Mouse (Mus musculus): ENCODE data around the gene Gm20708. TPM values are rescaled to one million over a fixed set of nuclear protein-coding genes. Genes with fewer than 3 reads are reported as not detected.
A peak's percentile ranks its signal among the peaks of the same experiment; 100 is the strongest.

The Gm20708 gene
- polyA plus RNA-seq, 1 experiment from 2014 or later = 0.53 TPM

DNA sequence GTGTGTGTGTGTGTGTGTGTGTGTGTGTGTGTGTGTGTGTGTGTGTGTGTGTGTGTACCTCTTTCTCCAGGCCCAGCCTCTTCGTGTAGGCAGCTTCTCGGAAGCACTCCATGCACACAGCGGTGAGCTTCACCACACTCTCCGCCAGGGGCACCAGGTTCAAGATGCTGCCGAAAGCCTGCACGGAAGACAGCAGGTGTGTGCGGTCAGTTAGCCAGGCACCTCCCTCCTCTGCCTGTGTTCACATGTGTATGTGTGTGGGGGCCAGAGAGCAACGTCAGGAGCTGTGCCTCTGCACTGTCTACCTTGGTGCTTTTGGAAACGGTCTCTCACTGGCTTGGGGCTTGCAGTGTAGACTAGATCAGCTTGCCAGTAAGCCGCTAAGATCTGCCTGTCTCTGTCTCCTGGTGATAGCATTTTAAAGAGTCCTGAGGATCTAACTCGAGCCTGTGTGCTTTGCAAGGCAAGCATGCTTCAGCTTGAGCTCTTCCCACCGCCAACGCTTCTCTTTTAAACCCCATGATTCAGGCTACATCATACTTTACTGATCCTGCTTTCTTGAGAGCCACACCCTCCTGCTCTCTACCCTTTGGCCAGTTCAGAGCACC, 7.0 kb downstream of the Gm20708 start:
- H3K27me3 ChIP-seq (replicated peaks) = no peaks in the 10 kb centered on the region
- H3K4me1 ChIP-seq = peaks cover 4% of the 10 kb centered on the region; the same call in 1 of the 2 replicates
- peaks cover 68% of the 10 kb centered on the region for H3K36me3 ChIP-seq
- no peaks in the 10 kb centered on the region for H3K9me3 ChIP-seq
- 87% methylated on average over 13 of the region's 13 CpGs for WGBS
- no peak overlapping the region for H3K4me3 ChIP-seq (replicated peaks)
- no peak for ATAC-seq (ENCODE audit: insufficient read depth, low FRiP score, low read depth)
- H3K4me2 ChIP-seq = no peak overlapping the region
- H3K27ac ChIP-seq = 0 out of 2 replicates have a peak overlapping the region, but pooled peaks have one; percentile 7
- no peak overlapping the region for H3K9ac ChIP-seq

DNA sequence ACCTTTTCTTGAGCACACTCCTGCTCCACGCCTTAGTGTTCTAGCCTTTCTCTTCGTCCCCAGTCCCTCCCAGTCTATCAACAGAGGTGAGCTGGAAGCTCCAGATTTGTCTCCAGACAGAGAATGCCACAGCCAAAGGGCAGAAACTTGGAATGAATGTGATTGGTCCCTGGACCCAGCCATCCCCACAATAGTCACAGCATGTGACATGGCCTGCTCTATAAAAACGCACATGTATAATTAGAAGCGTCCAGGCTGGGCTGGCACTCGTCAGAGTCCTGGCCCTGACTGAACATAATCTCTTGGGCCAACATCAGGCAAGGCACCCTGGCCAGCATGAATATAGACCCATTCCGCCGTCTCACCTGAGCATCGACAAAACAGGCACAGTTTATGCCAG, 9.6 kb downstream of the Gm20708 start:
- H3K4me1 ChIP-seq = peaks cover 26% of the 10 kb centered on the region
- H3K27ac ChIP-seq = no peak overlapping the region
- H3K4me3 ChIP-seq (replicated peaks) = no peak overlapping the region
- H3K9ac ChIP-seq = no peak overlapping the region
- no peaks in the 10 kb centered on the region for H3K27me3 ChIP-seq (replicated peaks)
- H3K36me3 ChIP-seq = peaks cover 62% of the 10 kb centered on the region
- H3K9me3 ChIP-seq = no peaks in the 10 kb centered on the region
- no peak for ATAC-seq (ENCODE audit: insufficient read depth, low FRiP score, low read depth)
- H3K4me2 ChIP-seq = no peak overlapping the region
- WGBS = 80% methylated on average over 8 of the region's 8 CpGs

DNA sequence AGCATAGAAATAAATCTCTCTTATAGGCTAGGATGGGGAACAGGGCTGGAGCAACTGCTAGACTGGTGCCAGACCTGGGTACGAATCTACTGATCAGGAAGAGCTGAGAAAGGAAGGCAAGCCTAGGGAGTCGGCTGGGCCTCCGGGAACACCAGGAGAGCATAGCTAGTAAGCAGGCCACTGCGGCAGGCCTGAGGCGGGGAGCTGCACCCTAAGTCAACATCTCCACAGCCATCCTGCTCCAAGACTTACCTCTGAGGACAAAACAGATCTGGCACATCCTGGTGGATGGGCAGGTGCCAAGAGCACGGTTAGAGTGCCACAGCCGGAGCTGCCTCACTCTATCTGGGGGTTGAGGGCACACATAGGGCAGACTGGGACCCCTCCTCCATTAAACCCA, 10.7 kb downstream of the Gm20708 start:
- peaks cover 54% of the 10 kb centered on the region for H3K36me3 ChIP-seq
- no peak for ATAC-seq (ENCODE audit: insufficient read depth, low FRiP score, low read depth)

DNA sequence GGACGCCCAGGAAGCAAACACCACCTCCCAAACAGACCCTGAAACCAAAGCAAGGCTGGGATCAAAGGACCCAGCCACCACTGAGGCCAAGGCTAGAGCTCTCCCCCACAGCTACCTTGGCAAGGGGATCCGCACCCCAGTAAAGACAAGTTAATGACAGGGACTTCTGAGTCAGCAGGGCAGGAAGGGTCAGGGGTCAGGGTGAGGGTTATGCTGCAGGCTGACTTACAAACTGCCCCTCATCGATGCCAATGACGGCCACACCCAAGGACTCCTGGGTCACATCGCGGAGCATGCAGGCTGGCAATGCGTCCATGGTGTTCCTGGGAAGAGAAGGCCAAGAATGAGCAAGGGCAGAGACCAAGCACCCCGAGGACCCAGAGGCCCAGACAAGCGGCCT, 12.4 kb downstream of the Gm20708 start:
- no peak overlapping the region; the same call in 1 of the 2 replicates for H3K27ac ChIP-seq

More for the DNA sequence above, 10.7 kb downstream of the Gm20708 start:
- no peaks in the 10 kb centered on the region for H3K27me3 ChIP-seq (replicated peaks)
- no peak overlapping the region for H3K4me3 ChIP-seq (replicated peaks)
- H3K27ac ChIP-seq = no peak overlapping the region
- peaks cover 36% of the 10 kb centered on the region for H3K4me1 ChIP-seq
- no peaks in the 10 kb centered on the region for H3K9me3 ChIP-seq
- H3K4me2 ChIP-seq = no peak overlapping the region
- WGBS = 87% methylated on average over 7 of the region's 7 CpGs
- no peak overlapping the region for H3K9ac ChIP-seq

DNA sequence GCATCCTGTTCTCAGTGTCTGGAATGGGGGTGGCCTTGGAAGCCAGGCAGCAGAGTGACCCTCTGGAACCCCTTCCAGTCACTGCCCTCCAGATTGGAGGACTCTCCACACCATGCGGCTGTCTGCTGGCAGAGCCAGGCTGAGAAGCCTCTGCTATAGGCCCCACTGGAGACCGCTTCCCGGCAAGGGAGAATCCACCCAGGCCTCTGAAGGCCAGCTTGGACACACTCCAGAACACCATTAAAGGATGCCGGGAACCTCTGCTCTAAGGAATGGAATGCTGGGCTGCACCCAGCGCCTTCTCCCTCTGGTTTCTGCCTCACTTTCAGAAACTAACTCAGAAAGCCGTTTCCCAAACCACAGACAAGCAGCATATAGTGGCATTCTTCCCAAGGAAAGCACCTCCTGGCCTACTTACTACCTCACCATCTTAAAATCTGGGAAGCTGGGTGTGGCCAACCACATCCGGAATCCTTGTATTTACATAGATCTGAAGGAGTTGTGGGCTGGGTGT, 13.3 kb downstream of the Gm20708 start:
- H3K27me3 ChIP-seq (replicated peaks) = no peaks in the 10 kb centered on the region
- H3K4me2 ChIP-seq = peak overlapping the region; percentile 5
- H3K27ac ChIP-seq = peak overlapping the region; percentile 46
- H3K4me3 ChIP-seq (replicated peaks) = 0 out of 2 replicates have a peak overlapping the region, but pooled peaks have one; percentile 1
- no peaks in the 10 kb centered on the region for H3K9me3 ChIP-seq
- peaks cover 59% of the 10 kb centered on the region for H3K4me1 ChIP-seq
- H3K9ac ChIP-seq = no peak overlapping the region
- no peak for ATAC-seq (ENCODE audit: insufficient read depth, low FRiP score, low read depth)
- H3K36me3 ChIP-seq = peaks cover 34% of the 10 kb centered on the region
- WGBS = 63% methylated on average over 7 of the region's 7 CpGs

More for the DNA sequence above, 12.4 kb downstream of the Gm20708 start:
- Histone ChIP-seq H3K9ac (no peak overlapping the region), H3K27me3 (replicated peaks) (no peaks in the 10 kb centered on the region), H3K4me1 (peaks cover 50% of the 10 kb centered on the region), H3K4me3 (replicated peaks) (no peak overlapping the region), H3K9me3 (no peaks in the 10 kb centered on the region), H3K36me3 (peaks cover 41% of the 10 kb centered on the region), H3K4me2 (no peak overlapping the region)
- ATAC-seq (ENCODE audit: insufficient read depth, low FRiP score, low read depth) = no peak
- WGBS = 86% methylated on average over 9 of the region's 9 CpGs

DNA sequence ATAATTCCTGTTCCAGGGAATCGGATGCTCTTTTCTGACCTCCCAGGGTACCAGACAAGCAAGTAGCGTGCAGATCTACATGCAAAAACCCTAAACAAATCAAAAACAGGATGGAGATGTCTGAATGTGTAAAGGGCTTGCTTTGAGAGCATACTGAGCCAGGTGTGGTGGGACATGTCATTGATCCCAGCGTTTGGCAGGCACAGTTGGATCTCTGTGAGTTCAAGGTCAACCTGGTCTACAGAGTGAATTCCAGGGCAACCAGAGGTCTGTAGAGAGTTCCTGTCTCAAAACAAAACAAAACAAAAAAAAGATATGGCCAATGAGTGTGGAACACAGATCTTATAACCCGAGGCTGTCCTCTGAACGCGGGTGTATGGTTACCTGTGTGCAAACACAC, 13.9 kb downstream of the Gm20708 start:
- Histone ChIP-seq H3K9ac (no peak overlapping the region), H3K36me3 (peaks cover 28% of the 10 kb centered on the region), H3K9me3 (no peaks in the 10 kb centered on the region), H3K4me3 (replicated peaks) (0 out of 2 replicates have a peak overlapping the region, but pooled peaks have one; percentile 1), H3K4me1 (peaks cover 64% of the 10 kb centered on the region), H3K4me2 (peak overlapping the region; percentile 5; the same call in 1 of the 2 replicates), H3K27ac (peak overlapping the region; percentile 46), H3K27me3 (replicated peaks) (no peaks in the 10 kb centered on the region)
- 85% methylated on average over 6 of the region's 6 CpGs for WGBS
- ATAC-seq (ENCODE audit: insufficient read depth, low FRiP score, low read depth) = no peak

DNA sequence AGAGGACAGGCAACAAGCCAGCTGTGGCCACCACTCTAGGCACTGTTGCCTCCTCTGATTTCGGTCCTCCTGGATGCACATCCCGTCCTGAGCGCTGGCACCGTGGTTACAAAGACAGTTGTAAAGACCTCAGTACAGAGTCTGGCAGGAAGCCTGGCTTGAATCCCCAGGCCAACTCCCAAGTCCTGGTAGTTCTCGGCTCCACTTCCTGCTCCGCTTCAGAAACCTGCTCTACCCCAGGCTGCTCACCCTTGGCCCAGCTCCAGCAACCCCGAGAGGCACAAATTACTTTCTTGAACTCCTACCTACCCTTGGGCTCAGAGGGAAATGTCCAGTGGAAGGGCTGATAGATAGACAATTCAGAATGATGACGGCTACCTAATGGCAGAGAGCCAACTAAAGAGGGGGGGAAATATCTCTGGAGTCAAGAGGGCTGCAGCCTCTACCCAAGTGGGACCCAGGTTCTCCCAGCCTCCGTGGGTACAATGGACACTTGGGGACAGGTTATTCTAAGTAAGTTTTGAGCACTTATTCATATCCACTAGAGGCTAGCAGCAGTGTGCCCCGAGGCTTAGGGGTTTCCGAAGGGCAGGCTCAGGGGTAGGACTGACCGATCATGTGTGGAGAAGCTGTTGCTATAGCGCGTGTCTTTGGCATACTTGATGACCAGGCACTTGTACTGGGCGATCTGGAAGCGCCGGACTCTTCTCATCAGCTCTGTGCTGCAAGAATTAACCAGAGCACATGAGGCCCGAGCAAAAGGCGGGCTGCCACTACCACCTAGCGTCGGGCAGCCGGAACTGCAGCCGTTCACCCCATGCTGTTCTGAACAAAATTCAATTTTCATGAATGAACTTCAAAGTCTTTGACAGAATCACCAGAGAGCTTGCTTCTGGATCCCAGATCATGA, 14.8 kb downstream of the Gm20708 start:
- Histone ChIP-seq H3K9me3 (no peaks in the 10 kb centered on the region), H3K27ac (peak overlapping the region; percentile 95), H3K4me2 (peak overlapping the region; percentile 93), H3K4me1 (peaks cover 73% of the 10 kb centered on the region), H3K9ac (peak overlapping the region; percentile 65), H3K36me3 (peaks cover 19% of the 10 kb centered on the region), H3K4me3 (replicated peaks) (peak overlapping the region; percentile 62), H3K27me3 (replicated peaks) (no peaks in the 10 kb centered on the region)
- peak; percentile 32; the same call in 1 of the 2 replicates for ATAC-seq (ENCODE audit: insufficient read depth, low FRiP score, low read depth)
- WGBS = 12% methylated on average over 23 of the region's 23 CpGs

DNA sequence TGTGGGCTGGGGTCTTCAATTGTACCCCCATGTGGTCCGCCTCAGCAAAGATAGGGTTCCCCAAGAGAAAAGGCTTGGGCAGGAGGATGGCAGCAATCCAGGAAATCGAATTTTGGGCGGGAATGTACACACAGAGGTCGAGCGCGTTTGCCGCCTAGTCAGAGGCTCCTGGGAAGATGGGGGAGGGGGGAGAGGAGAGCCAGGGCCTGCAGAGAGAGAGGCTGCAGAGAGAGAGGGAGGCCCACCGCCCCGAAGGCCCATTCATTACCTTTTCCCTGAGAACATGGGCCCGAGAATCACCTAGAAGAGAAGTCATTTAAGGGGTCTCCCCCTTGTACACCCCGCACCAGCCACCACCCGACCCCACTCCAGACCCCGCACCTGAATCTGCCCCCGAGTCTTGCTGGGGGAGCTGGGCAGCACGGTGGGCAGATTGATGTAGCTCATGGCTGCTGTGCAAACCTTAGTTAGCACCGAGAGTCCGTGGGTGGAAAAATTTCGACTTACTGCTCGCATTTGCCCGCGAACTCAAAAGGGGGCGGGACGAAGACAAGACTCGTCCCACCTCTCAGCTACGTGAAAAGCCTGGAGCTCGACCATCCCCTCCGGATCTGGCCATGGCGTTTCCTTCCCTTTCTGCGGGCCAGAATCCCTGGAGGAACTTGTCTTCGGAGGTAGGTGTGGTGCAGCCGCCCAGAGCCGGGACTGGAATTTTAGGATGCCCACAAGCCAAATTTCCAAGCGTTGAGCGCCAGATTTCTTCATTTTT, 16.0 kb downstream of the Gm20708 start, which contains the start of the genes Afmid and Tk1:
Afmid (plus strand) TSS at position 592 of the 769 bp plus-strand sequence.
Tk1 (minus strand) TSS at position 760 of the 769 bp plus-strand sequence.
- H3K4me3 ChIP-seq (replicated peaks) = peak within 1 kb of the TSS; percentile 62
- H3K9ac ChIP-seq = peak within 1 kb of the TSS; percentile 65
- no peaks in the 10 kb centered on the region for H3K27me3 ChIP-seq (replicated peaks)
- ATAC-seq (ENCODE audit: insufficient read depth, low FRiP score, low read depth) = peak; percentile 45; the same call in 1 of the 2 replicates
- H3K4me1 ChIP-seq = peaks cover 83% of the 10 kb centered on the region
- WGBS = under 1% methylated on average over 34 of the region's 34 CpGs
- H3K9me3 ChIP-seq = no peaks in the 10 kb centered on the region
- H3K36me3 ChIP-seq = peaks cover 11% of the 10 kb centered on the region; the same call in 1 of the 2 replicates
- peak within 1 kb of the TSS; percentile 93 for H3K4me2 ChIP-seq
- peak within 1 kb of the TSS; percentile 95 for H3K27ac ChIP-seq

DNA sequence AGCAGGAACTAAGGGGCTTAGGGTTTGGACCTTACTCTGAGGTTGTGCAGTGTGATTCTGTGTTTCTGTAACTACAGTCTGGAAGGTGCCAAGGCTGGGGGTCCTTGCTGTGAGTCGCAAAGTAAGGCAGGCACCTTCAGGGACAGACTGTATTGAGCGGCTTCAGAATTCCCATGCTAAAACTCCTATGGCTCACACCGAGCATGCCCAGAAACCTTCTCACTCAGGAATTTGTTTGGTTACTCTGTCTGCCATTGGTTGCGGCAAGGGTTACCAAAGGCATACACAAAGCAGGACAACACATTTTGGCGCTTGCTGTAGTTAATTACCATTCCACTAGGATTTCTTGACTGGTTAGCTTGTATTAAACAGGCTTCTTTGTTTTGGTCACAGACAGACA, 16.7 kb downstream of the Gm20708 start:
- peaks cover 11% of the 10 kb centered on the region; the same call in 1 of the 2 replicates for H3K36me3 ChIP-seq
- ATAC-seq (ENCODE audit: insufficient read depth, low FRiP score, low read depth) = no peak
- no peaks in the 10 kb centered on the region for H3K27me3 ChIP-seq (replicated peaks)
- peaks cover 86% of the 10 kb centered on the region for H3K4me1 ChIP-seq
- H3K9ac ChIP-seq = peak overlapping the region; percentile 42
- H3K9me3 ChIP-seq = no peaks in the 10 kb centered on the region
- peak overlapping the region; percentile 62 for H3K4me3 ChIP-seq (replicated peaks)
- peak overlapping the region; percentile 95 for H3K27ac ChIP-seq
- WGBS = 11% methylated on average over 5 of the region's 5 CpGs
- H3K4me2 ChIP-seq = peak overlapping the region; percentile 93

DNA sequence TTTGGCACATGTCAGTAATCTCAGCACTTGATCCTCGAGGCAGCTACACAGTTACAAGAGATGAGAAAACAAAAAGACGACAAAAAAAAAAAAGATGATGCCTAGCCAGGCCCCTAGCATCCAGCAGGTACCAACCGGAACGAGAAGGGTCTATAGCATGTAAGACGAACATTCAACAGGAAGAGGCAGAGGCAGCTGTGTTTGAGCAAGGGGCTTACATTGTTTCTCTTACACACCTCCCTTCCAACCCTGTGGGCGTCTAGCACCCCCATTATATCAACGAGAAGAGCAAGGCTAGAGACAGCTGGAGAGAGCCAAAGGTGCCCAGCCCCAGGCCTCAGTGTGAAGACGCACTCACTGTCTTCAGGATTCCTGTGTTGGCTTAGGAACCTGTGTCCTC, 17.4 kb downstream of the Gm20708 start:
- H3K36me3 ChIP-seq = peaks cover 3% of the 10 kb centered on the region; the same call in 1 of the 2 replicates
- 42% methylated on average over 8 of the region's 8 CpGs for WGBS
- H3K4me3 ChIP-seq (replicated peaks) = no peak overlapping the region
- H3K4me1 ChIP-seq = peaks cover 80% of the 10 kb centered on the region
- H3K27me3 ChIP-seq (replicated peaks) = no peaks in the 10 kb centered on the region
- no peaks in the 10 kb centered on the region for H3K9me3 ChIP-seq
- ATAC-seq (ENCODE audit: insufficient read depth, low FRiP score, low read depth) = no peak
- H3K9ac ChIP-seq = no peak overlapping the region
- H3K27ac ChIP-seq = peak overlapping the region; percentile 95; the same call in 1 of the 2 replicates
- peak overlapping the region; percentile 93; the same call in 1 of the 2 replicates for H3K4me2 ChIP-seq

DNA sequence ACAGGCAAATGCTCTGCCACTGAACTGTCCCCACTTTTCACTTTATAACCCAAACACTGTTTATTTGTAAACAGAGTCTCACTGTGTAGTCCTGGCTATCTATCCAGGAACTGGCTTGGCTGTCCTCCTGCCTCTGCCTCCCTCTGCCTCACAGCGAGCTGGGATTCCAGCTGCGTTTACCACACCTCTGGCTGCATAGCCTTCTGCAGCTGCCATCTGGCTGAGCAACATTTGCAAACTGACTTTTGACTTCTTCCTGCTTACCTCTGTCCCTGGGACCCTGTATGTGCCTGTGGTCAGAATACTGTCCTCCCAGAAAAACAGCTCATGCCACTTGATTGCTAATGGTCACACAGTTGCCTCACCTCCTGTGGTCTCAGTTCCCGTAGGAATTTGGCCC, 17.9 kb downstream of the Gm20708 start:
- Histone ChIP-seq H3K4me3 (replicated peaks) (no peak overlapping the region), H3K4me2 (peak overlapping the region; percentile 14), H3K9ac (no peak overlapping the region), H3K36me3 (0 out of 2 replicates have a peak, but pooled peaks cover 3% of the 10 kb centered on the region), H3K9me3 (no peaks in the 10 kb centered on the region), H3K27ac (peak overlapping the region; percentile 95), H3K4me1 (peaks cover 83% of the 10 kb centered on the region), H3K27me3 (replicated peaks) (no peaks in the 10 kb centered on the region)
- WGBS = 44% methylated on average over 3 of the region's 3 CpGs
- no peak for ATAC-seq (ENCODE audit: insufficient read depth, low FRiP score, low read depth)

Measured in stomach, embryonic 15.5 days (tissue).